Mouse (Mus musculus): Measurements from ENCODE around the gene Olfr1215.
"Not testable (repeated sequence)": the region's sequence is repeated elsewhere in the genome, so short reads cannot be mapped to it uniquely, and the experiment has no call there.

Olfr1215 gene

GRCm38 (mm10) chr2:89006873-89007272, at the start of gene Olfr1215:
Gene Olfr1215 (minus strand): TSS chr2:89006973.
- in situ Hi-C loops (cut with MboI; ENCODE audit: low sequenced_read_pairs), result no loop called here

DNA sequence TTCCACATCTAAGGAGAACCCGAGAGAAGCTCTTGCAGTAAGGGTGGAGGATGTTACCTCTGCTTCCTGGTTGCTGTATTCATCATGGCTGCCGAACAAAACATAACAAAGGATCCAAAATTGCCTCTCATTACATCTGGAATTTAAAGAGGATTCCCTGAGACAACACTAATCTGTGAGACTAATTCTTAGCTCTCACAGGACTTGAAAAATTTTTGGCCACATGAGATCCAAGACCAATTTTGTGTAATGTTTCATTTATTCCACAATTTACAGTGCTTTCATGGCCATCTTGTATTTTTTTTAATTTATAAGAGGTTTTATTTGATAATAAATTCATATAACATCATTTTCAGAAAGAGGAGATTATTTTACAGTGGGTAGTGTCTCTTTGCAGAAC, 25.2 kb upstream of the Olfr1215 start, which contains the start of gene Olfr1217:
TSS of gene Olfr1217 (minus strand) at position 101 of the 400 bp plus-strand sequence.
- in situ Hi-C loops (cut with MboI; ENCODE audit: low sequenced_read_pairs), result no loop called here

- in situ Hi-C loops (cut with MboI; ENCODE audit: low sequenced_read_pairs), result not testable (repeated sequence)
These were observed 14.7 kb upstream of the Olfr1215 start for GRCm38 (mm10) chr2:89021436-89021835.

- in situ Hi-C loops (cut with MboI; ENCODE audit: low sequenced_read_pairs), result no loop called here
These were observed 11.5 kb upstream of the Olfr1215 start, which contains the start of gene Olfr1216 for GRCm38 (mm10) chr2:89018240-89018639. Gene Olfr1216 (minus strand): TSS chr2:89018340.

- in situ Hi-C loops (cut with MboI; ENCODE audit: low sequenced_read_pairs), result no loop called here
These were observed 14.2 kb downstream of the Olfr1215 start, which contains the start of gene Olfr1214 for GRCm38 (mm10) chr2:88992553-88992952. Gene Olfr1214 (minus strand): TSS chr2:88992653.

DNA sequence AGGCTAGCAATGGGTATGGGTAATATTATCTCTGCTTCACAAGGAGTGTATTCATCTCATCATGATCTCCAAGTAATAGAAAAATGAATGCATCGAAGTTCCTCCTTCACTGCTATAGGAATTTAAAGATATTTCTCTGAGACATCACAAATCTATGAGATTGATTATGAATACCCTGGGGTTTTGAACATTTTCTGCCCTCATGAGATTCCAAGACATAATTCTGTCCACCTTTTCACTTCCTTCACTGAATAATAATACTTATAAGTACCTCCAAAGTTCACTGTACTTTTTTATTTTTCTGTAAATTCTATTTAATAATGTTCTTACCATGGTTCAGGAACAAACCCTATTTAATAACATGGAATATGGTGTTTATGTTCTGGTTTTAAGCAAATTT, 26.6 kb downstream of the Olfr1215 start, which contains the start of gene Gm13762:
TSS of gene Gm13762 (minus strand) at position 101 of the 400 bp plus-strand sequence.
- in situ Hi-C loops (cut with MboI; ENCODE audit: low sequenced_read_pairs), result no loop called here

GRCm38 (mm10) chr2:88953669-88954068, 53.1 kb downstream of the Olfr1215 start, which contains the start of gene Olfr1212:
Gene Olfr1212 (plus strand): TSS chr2:88953969.
- in situ Hi-C loops (cut with MboI; ENCODE audit: low sequenced_read_pairs), result no loop called here
